Mouse (Mus musculus) heart, adult 2 months (tissue): ENCODE data around the gene Stxbp6. TPM values are rescaled to one million over a fixed set of nuclear protein-coding genes. Genes with fewer than 3 reads are reported as not detected.

Experiments
- DNase-seq, 2 experiments: peaks; one replicate each; pipeline ENCODE4 v3.0.0; 2021
- H3K27ac ChIP-seq: fragments of 200-600 bp; 2 replicates; pipeline ENCODE4 v1.8.1; 2022
- H3K27me3 ChIP-seq: fragments of 200-500 bp; 2 replicates; pipeline ENCODE4 v1.6.1; 2012; ENCODE audit warnings: mild to moderate bottlenecking, low read length, inconsistent platforms, mixed read lengths; ENCODE audit not compliant: control insufficient read depth, insufficient read depth
- H3K36me3 ChIP-seq: fragments of 200-500 bp; 2 replicates; pipeline ENCODE4 v1.6.1; 2012; ENCODE audit warnings: low read length, inconsistent platforms; ENCODE audit not compliant: control insufficient read depth, insufficient read depth
- H3K4me1 ChIP-seq: fragments of 200-500 bp; 2 replicates; pipeline ENCODE4 v1.6.1; 2011; ENCODE audit warnings: low read length; ENCODE audit not compliant: control insufficient read depth, insufficient read depth
- H3K4me3 ChIP-seq: fragments of 200-600 bp; 2 replicates; pipeline ENCODE4 v1.8.1; 2022
- H3K79me2 ChIP-seq: fragments of 200-500 bp; replicated peaks from 2 replicates; pipeline ENCODE4 v1.6.1; 2012; ENCODE audit warnings: mild to moderate bottlenecking, inconsistent platforms, low read length, moderate library complexity, mixed read lengths; ENCODE audit not compliant: control insufficient read depth, insufficient read depth
- H3K9ac ChIP-seq: fragments of 200-500 bp; 2 replicates; pipeline ENCODE4 v1.6.1; 2012; ENCODE audit warnings: low read depth, mild to moderate bottlenecking, control low read depth, inconsistent platforms, low read length, mixed read lengths
- CTCF ChIP-seq: fragments of 200-600 bp; IDR thresholded peaks from 2 replicates; pipeline ENCODE4 v1.8.1; 2022; ENCODE audit warnings: antibody characterized with exemption, mild to moderate bottlenecking, moderate library complexity
- EP300 ChIP-seq: fragments of 200-500 bp; IDR thresholded peaks from 2 replicates; pipeline ENCODE4 v1.6.1; 2011; ENCODE audit warnings: low read depth, low read length, control low read depth; ENCODE audit not compliant: insufficient read depth
- POLR2A ChIP-seq: fragments of 200-500 bp; IDR thresholded peaks from 2 replicates; pipeline ENCODE4 v1.6.1; 2011; ENCODE audit warnings: mild to moderate bottlenecking, low read depth, low read length, control low read depth; ENCODE audit not compliant: insufficient read depth
- WGBS: fragments of 180-500 bp; shearing (Covaris S2); methylation state at CpG from one replicate; pipeline ENCODE4 v1.1.7; 2018; 5-methylcytosine and 5-hydroxymethylcytosine counted together
- intact Hi-C: fragments of 180-260 bp; cut with DNase I; formaldehyde crosslinking; loops from one replicate; pipeline ENCODE4 v1.15.1; 2025
- polyA plus RNA-seq: library from polyadenylated mRNA; depleted of rRNA; stranded (reverse); fragments of >200 nt; gene quantifications from 2 replicates; pipeline ENCODE4 v1.2.3, GENCODE M21; 2012
- total RNA-seq, 2 experiments: library from RNA; stranded (reverse); gene quantifications; 2 replicates each; pipeline ENCODE4 v1.2.3; 2021

Gene Stxbp6
- total and polyA plus RNA-seq, 3 experiments: 5.1 to 9.2 (median 7.9) TPM

DNA sequence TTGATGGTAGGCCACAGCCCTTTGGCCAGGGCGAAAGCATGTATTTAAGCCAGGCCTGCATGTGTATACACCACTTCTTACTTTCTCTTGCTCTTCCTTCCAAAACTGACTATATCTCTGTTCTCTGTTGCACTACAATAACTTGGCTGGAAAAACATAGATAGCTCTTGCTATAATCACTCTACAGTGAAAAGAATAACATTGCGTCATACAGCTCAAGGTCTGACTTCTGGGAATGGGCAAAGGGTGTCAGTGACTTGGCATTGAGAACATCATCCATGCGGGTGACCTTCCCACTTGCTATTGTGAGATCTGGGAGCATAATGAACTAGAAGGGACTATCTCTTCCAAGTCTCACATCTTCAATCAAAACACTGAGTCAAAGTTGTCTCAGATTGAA is 122.4 kb downstream of the Stxbp6 start:
- no peaks in the 10 kb centered on the region for H3K36me3 ChIP-seq
- no peaks in the 10 kb centered on the region for H3K27me3 ChIP-seq
- DNase-seq: no peak
- 58% methylated on average over 3 of the region's 3 CpGs for WGBS
- TF ChIP-seq POLR2A: no peak
- TF ChIP-seq CTCF: no peak
- TF ChIP-seq EP300: no peak
- intact Hi-C loops: no loop called here
- no peaks in the 10 kb centered on the region for H3K79me2 ChIP-seq
- H3K4me3 ChIP-seq: no peak overlapping the region
- no peak overlapping the region for H3K27ac ChIP-seq
- H3K4me1 ChIP-seq: peaks cover 4% of the 10 kb centered on the region
- H3K9ac ChIP-seq: no peak overlapping the region

- DNase-seq: no peak
- H3K79me2 ChIP-seq: no peaks in the 10 kb centered on the region
- intact Hi-C loops: no loop called here
- H3K9ac ChIP-seq: no peak overlapping the region
- H3K27ac ChIP-seq: no peak overlapping the region
- no peaks in the 10 kb centered on the region for H3K27me3 ChIP-seq
- no peaks in the 10 kb centered on the region for H3K36me3 ChIP-seq
- WGBS: 95% methylated on average over 2 of the region's 2 CpGs
- H3K4me1 ChIP-seq: peaks cover 2% of the 10 kb centered on the region; the same call in 1 of the 2 replicates
- TF ChIP-seq EP300: no peak
- TF ChIP-seq CTCF: no peak
- no peak for TF ChIP-seq POLR2A
- H3K4me3 ChIP-seq: no peak overlapping the region
Observed at GRCm38 (mm10) chr12:44950559-44950958, 124.0 kb downstream of the Stxbp6 start.

- intact Hi-C loops: loop anchor here (5.0 kb wide), 1 partner anchor 39 kb away; no protein-coding TSS in a partner anchor
Observed at GRCm38 (mm10) chr12:44947823-44948222, 126.7 kb downstream of the Stxbp6 start.

GRCm38 (mm10) chr12:44940325-44940724 is 134.2 kb downstream of the Stxbp6 start:
- no peaks in the 10 kb centered on the region for H3K79me2 ChIP-seq
- no peak overlapping the region for H3K4me3 ChIP-seq
- no peak for DNase-seq
- no peaks in the 10 kb centered on the region for H3K27me3 ChIP-seq
- H3K4me1 ChIP-seq: peaks cover 7% of the 10 kb centered on the region
- H3K9ac ChIP-seq: no peak overlapping the region
- H3K27ac ChIP-seq: no peak overlapping the region
- WGBS: 47% methylated on average over 4 of the region's 4 CpGs
- TF ChIP-seq EP300: no peak
- no peak for TF ChIP-seq POLR2A
- TF ChIP-seq CTCF: no peak
- intact Hi-C loops: no loop called here
- H3K36me3 ChIP-seq: peaks cover 5% of the 10 kb centered on the region

More at GRCm38 (mm10) chr12:44947823-44948222, 126.7 kb downstream of the Stxbp6 start:
- TF ChIP-seq CTCF: no peak
- TF ChIP-seq POLR2A: no peak
- TF ChIP-seq EP300: no peak
- no peak overlapping the region for H3K9ac ChIP-seq
- H3K4me1 ChIP-seq: peaks cover 7% of the 10 kb centered on the region
- no peak overlapping the region for H3K4me3 ChIP-seq
- 68% methylated on average over 5 of the region's 5 CpGs for WGBS
- H3K36me3 ChIP-seq: peaks cover 3% of the 10 kb centered on the region
- no peaks in the 10 kb centered on the region for H3K79me2 ChIP-seq
- no peak overlapping the region for H3K27ac ChIP-seq
- H3K27me3 ChIP-seq: no peaks in the 10 kb centered on the region
- no peak for DNase-seq

- H3K4me3 ChIP-seq: no peak overlapping the region
- peaks cover 2% of the 10 kb centered on the region; the same call in 1 of the 2 replicates for H3K36me3 ChIP-seq
- H3K4me1 ChIP-seq: peaks cover 5% of the 10 kb centered on the region
- no peaks in the 10 kb centered on the region for H3K79me2 ChIP-seq
- intact Hi-C loops: no loop called here
- TF ChIP-seq POLR2A (no peak), CTCF (no peak), EP300 (no peak)
- no peak for DNase-seq
- no peaks in the 10 kb centered on the region for H3K27me3 ChIP-seq
- WGBS: 57% methylated on average over 8 of the region's 8 CpGs
- no peak overlapping the region for H3K27ac ChIP-seq
- no peak overlapping the region for H3K9ac ChIP-seq
Observed at GRCm38 (mm10) chr12:44939106-44939505, 135.4 kb downstream of the Stxbp6 start.

GRCm38 (mm10) chr12:44932954-44933353 is 141.6 kb downstream of the Stxbp6 start:
- no peak overlapping the region for H3K4me3 ChIP-seq
- DNase-seq: no peak
- no peak overlapping the region for H3K27ac ChIP-seq
- TF ChIP-seq POLR2A (no peak), CTCF (no peak), EP300 (no peak)
- peaks cover 4% of the 10 kb centered on the region for H3K36me3 ChIP-seq
- WGBS: 79% methylated on average over 6 of the region's 6 CpGs
- peaks cover 10% of the 10 kb centered on the region for H3K4me1 ChIP-seq
- no peaks in the 10 kb centered on the region for H3K79me2 ChIP-seq
- intact Hi-C loops: loop anchor here (5.0 kb wide), 1 partner anchor 79 kb away; no protein-coding TSS in a partner anchor
- no peak overlapping the region for H3K9ac ChIP-seq
- H3K27me3 ChIP-seq: no peaks in the 10 kb centered on the region
